Mouse (Mus musculus) heart, embryonic 15.5 days (tissue): Measurements from ENCODE around the gene Ugt1a2. TPM values are rescaled to one million over a fixed set of nuclear protein-coding genes. Genes with fewer than 3 reads are reported as not detected.

Source experiments
- ATAC-seq: fragments of 200-750 bp; cut with Nextera tagmentation; replicated peaks from 2 replicates; pipeline ENCODE4 v1.8.0; 2017; ENCODE audit warnings: low read depth, moderate TSS enrichment; ENCODE audit not compliant: insufficient number of reproducible peaks, insufficient read depth, low FRiP score
- H3K27ac ChIP-seq: fragments of 300-500 bp; sonication (generic); 2 replicates; pipeline ENCODE4 v1.5.1; 2015; ENCODE audit warnings: mild to moderate bottlenecking, inconsistent platforms
- H3K27me3 ChIP-seq: fragments of 300-500 bp; sonication (generic); 2 replicates; pipeline ENCODE4 v1.6.1; 2015; ENCODE audit warnings: inconsistent platforms
- H3K36me3 ChIP-seq: fragments of 300-500 bp; sonication (generic); 2 replicates; pipeline ENCODE4 v1.6.1; 2015; ENCODE audit warnings: mild to moderate bottlenecking, inconsistent platforms
- H3K4me1 ChIP-seq: fragments of 300-500 bp; sonication (generic); replicated peaks from 2 replicates; pipeline ENCODE4 v1.6.1; 2015; ENCODE audit warnings: inconsistent platforms
- H3K4me2 ChIP-seq: fragments of 300-500 bp; sonication (generic); 2 replicates; pipeline ENCODE4 v1.6.1; 2015; ENCODE audit warnings: inconsistent platforms, mild to moderate bottlenecking, moderate library complexity
- H3K4me3 ChIP-seq: fragments of 300-500 bp; sonication (generic); 2 replicates; pipeline ENCODE4 v1.5.1; 2015; ENCODE audit warnings: mild to moderate bottlenecking, inconsistent platforms
- H3K9ac ChIP-seq: fragments of 300-500 bp; sonication (generic); 2 replicates; pipeline ENCODE4 v1.6.1; 2015; ENCODE audit warnings: mild to moderate bottlenecking, inconsistent platforms
- H3K9me3 ChIP-seq: fragments of 300-500 bp; sonication (generic); replicated peaks from 2 replicates; pipeline ENCODE4 v1.6.1; 2016; ENCODE audit warnings: inconsistent platforms
- WGBS: fragments of 180-500 bp; shearing (Covaris S2); methylation state at CpG from one replicate; pipeline ENCODE4 v1.1.7; 2015; ENCODE audit warnings: mixed read lengths; 5-methylcytosine and 5-hydroxymethylcytosine counted together
- polyA plus RNA-seq: library from polyadenylated mRNA; unstranded; fragments of >200 nt; fragmentation: Nextera tagmentation; extraction: Ambion mirVana; gene quantifications from 2 replicates; pipeline ENCODE4 v1.2.1, GENCODE M21; 2015

Ugt1a2 gene
- polyA plus RNA-seq, 1 experiment from 2014 or later, result not detected

GRCm38 (mm10) chr1:88206843-88207479 lies 6.6 kb downstream of the Ugt1a2 start:
- Histone ChIP-seq H3K4me1 (peaks cover 9% of the 10 kb centered on the region), H3K4me3 (no peak overlapping the region), H3K36me3 (no peaks in the 10 kb centered on the region), H3K27me3 (no peaks in the 10 kb centered on the region), H3K4me2 (no peak overlapping the region), H3K9me3 (peaks cover 7% of the 10 kb centered on the region), H3K27ac (no peak overlapping the region), H3K9ac (no peak overlapping the region)
- 68% methylated on average over 2 of the region's 2 CpGs for WGBS
- no peak for ATAC-seq

DNA sequence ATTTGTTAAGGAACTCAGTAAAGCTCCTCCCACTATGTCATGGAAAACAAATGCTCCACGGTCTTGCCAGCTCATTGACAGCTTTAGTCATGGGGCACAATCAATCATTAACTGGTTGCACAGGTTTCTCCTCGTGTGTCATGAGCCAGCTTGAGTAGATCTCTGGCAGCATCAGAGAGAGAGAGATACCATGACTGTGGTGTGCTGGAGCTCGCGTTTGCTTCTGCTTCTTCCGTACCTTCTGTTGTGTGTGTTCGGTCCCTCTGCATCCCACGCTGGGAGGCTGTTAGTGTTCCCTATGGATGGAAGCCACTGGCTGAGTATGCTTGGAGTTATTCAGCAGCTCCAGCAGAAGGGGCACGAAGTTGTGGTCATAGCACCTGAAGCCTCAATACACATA lies 11.4 kb downstream of the Ugt1a2 start, which contains the start of gene Ugt1a1:
Gene Ugt1a1 (plus strand): TSS at position 148 of the 400 bp plus-strand sequence.
- peaks cover 47% of the 10 kb centered on the region for H3K9me3 ChIP-seq
- no peaks in the 10 kb centered on the region for H3K36me3 ChIP-seq
- no peaks in the 10 kb centered on the region for H3K4me1 ChIP-seq
- no peak within 1 kb of the TSS for H3K27ac ChIP-seq
- H3K4me3 ChIP-seq, result no peak within 1 kb of the TSS
- no peaks in the 10 kb centered on the region for H3K27me3 ChIP-seq
- ATAC-seq, result no peak; the same call in 1 of the 2 replicates
- no peak within 1 kb of the TSS for H3K4me2 ChIP-seq
- 61% methylated on average over 8 of the region's 8 CpGs for WGBS
- H3K9ac ChIP-seq, result no peak within 1 kb of the TSS

DNA sequence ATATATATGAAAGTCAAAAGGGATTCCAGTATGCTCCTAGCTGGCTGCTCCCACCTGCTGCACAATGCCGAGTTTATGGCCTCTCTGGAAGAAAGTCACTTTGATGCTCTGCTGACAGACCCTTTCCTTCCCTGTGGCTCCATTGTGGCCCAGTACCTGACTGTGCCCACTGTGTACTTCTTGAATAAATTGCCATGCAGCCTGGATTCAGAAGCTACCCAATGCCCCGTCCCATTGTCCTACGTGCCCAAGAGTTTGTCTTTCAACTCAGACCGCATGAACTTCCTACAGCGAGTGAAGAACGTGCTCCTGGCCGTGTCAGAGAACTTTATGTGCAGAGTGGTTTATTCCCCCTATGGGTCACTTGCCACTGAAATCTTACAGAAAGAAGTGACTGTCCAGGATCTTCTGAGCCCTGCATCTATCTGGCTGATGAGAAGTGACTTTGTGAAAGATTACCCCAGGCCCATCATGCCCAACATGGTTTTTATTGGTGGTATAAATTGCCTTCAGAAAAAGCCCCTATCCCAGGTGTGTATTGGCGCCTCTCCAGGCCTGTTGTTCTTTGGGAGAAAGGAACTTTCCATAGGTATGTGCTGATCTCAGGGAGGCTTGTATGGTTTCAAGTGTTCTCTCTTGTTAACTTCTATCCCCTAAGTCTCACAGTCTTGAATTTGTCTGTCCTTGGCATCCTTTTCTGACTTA lies 12.1 kb downstream of the Ugt1a2 start:
- WGBS, result 56% methylated on average over 8 of the region's 8 CpGs
- Histone ChIP-seq H3K27ac (no peak overlapping the region), H3K9ac (no peak overlapping the region), H3K4me3 (no peak overlapping the region), H3K4me1 (no peaks in the 10 kb centered on the region), H3K27me3 (no peaks in the 10 kb centered on the region), H3K36me3 (no peaks in the 10 kb centered on the region), H3K9me3 (peaks cover 54% of the 10 kb centered on the region), H3K4me2 (no peak overlapping the region)
- peak; percentile 34; the same call in 1 of the 2 replicates for ATAC-seq

DNA sequence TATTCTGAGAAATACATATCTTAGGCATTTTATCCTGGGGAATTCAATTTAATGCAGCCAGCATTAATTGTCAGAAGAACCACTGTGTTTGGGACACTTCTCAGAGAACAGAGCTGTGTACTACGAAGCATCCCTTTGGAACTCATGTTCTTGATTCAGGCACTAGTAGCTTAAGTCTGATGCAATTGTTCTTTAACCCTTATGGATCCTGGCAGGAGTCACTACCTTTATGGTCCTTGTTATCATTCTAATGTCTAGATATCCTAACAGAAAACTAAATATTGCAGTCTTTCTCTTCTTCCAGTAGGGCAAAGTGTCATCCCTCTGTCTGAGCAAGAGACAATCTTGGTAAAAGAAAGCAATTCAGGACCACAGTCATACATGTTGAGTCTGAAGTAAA lies 12.7 kb downstream of the Ugt1a2 start:
- WGBS, result 76% methylated on average over 1 of the region's 1 CpGs
- Histone ChIP-seq H3K4me3 (no peak overlapping the region), H3K9ac (no peak overlapping the region), H3K36me3 (no peaks in the 10 kb centered on the region), H3K4me1 (no peaks in the 10 kb centered on the region), H3K27ac (no peak overlapping the region), H3K4me2 (no peak overlapping the region), H3K27me3 (no peaks in the 10 kb centered on the region), H3K9me3 (peaks cover 56% of the 10 kb centered on the region)
- no peak for ATAC-seq

- 70% methylated on average over 2 of the region's 2 CpGs for WGBS
- Histone ChIP-seq H3K4me2 (no peak overlapping the region), H3K27ac (no peak overlapping the region), H3K4me1 (no peaks in the 10 kb centered on the region), H3K9ac (no peak overlapping the region), H3K36me3 (no peaks in the 10 kb centered on the region), H3K27me3 (no peaks in the 10 kb centered on the region), H3K9me3 (peaks cover 56% of the 10 kb centered on the region), H3K4me3 (no peak overlapping the region)
- ATAC-seq, result peak; percentile 7; the same call in 1 of the 2 replicates
Measured at GRCm38 (mm10) chr1:88213766-88214461, 13.5 kb downstream of the Ugt1a2 start.

GRCm38 (mm10) chr1:88214462-88214952 lies 14.1 kb downstream of the Ugt1a2 start:
- H3K4me2 ChIP-seq, result no peak overlapping the region
- H3K36me3 ChIP-seq, result no peaks in the 10 kb centered on the region
- no peaks in the 10 kb centered on the region for H3K27me3 ChIP-seq
- no peak overlapping the region for H3K27ac ChIP-seq
- no peak for ATAC-seq
- no peaks in the 10 kb centered on the region for H3K4me1 ChIP-seq
- H3K4me3 ChIP-seq, result no peak overlapping the region
- WGBS, result 70% methylated on average over 2 of the region's 2 CpGs
- H3K9ac ChIP-seq, result no peak overlapping the region
- peaks cover 56% of the 10 kb centered on the region for H3K9me3 ChIP-seq

DNA sequence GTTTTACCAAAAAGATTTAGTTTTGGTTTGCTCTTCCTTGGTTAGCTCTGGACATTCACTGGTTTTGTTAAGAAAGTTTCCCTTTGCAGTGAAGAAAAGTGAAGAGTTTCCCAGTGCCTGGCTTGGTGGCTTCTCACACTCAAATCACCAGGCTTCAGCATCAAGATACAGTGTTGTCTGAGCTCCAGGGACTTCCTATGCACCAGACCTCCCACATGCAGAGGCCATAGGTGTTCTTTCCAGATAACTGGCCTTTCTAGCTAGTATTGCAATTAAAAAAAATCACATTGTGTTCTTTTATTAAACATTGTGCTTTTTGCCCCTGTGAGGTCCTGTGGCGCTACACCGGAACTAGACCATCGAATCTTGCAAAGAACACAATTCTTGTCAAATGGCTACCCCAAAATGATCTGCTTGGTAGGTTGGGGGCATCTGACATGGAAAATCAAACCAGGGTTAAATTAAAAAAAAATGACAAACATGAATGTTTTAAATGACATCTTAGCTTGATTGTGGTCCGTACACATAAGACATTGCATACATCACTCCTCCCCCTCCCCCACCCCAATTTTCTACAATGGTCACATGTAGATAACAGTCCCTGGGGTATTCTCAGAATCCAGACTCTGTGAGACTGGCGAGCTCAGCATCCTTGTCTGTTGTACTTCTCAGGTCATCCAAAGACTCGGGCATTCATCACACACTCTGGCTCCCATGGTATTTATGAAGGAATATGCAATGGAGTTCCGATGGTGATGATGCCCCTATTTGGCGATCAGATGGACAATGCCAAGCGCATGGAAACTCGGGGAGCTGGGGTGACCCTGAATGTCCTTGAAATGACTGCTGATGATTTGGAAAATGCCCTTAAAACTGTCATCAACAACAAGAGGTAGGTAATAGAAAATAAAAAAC lies 15.3 kb downstream of the Ugt1a2 start:
- no peak overlapping the region for H3K4me2 ChIP-seq
- no peak overlapping the region for H3K9ac ChIP-seq
- peaks cover 56% of the 10 kb centered on the region for H3K9me3 ChIP-seq
- WGBS, result 63% methylated on average over 10 of the region's 10 CpGs
- no peaks in the 10 kb centered on the region for H3K27me3 ChIP-seq
- no peaks in the 10 kb centered on the region for H3K36me3 ChIP-seq
- ATAC-seq, result no peak
- H3K4me1 ChIP-seq, result no peaks in the 10 kb centered on the region
- H3K27ac ChIP-seq, result no peak overlapping the region
- H3K4me3 ChIP-seq, result no peak overlapping the region

GRCm38 (mm10) chr1:88216551-88216950 lies 16.1 kb downstream of the Ugt1a2 start:
- H3K4me1 ChIP-seq, result no peaks in the 10 kb centered on the region
- H3K4me2 ChIP-seq, result no peak overlapping the region
- no peaks in the 10 kb centered on the region for H3K27me3 ChIP-seq
- no peak overlapping the region for H3K27ac ChIP-seq
- H3K9ac ChIP-seq, result no peak overlapping the region
- ATAC-seq, result no peak
- WGBS, result 48% methylated on average over 2 of the region's 2 CpGs
- peaks cover 53% of the 10 kb centered on the region for H3K9me3 ChIP-seq
- H3K4me3 ChIP-seq, result no peak overlapping the region
- no peaks in the 10 kb centered on the region for H3K36me3 ChIP-seq

GRCm38 (mm10) chr1:88217144-88217543 lies 16.7 kb downstream of the Ugt1a2 start:
- Histone ChIP-seq H3K27ac (no peak overlapping the region), H3K4me3 (no peak overlapping the region), H3K9ac (no peak overlapping the region), H3K27me3 (no peaks in the 10 kb centered on the region), H3K4me2 (no peak overlapping the region), H3K9me3 (peaks cover 47% of the 10 kb centered on the region), H3K36me3 (no peaks in the 10 kb centered on the region), H3K4me1 (no peaks in the 10 kb centered on the region)
- ATAC-seq, result no peak
- 50% methylated on average over 2 of the region's 2 CpGs for WGBS

DNA sequence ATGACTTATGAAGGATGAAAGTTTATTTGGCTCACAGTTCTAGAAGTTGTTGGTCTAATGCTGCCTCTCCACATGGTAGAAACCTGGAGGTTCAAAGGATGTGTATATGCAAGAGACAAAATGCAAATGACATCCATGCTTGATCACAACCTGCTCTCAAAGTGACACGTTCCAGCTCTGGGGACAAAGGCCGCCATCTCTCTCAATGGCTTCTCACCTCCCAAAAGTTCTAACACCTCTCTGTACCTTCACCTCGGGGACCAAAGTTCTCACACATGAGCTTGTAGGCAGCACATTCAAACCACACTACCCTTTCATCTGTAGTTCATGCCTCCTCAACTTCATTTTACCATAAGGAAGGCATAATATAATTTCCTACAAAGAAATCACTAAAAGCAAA lies 17.2 kb downstream of the Ugt1a2 start:
- Histone ChIP-seq H3K4me3 (no peak overlapping the region), H3K9me3 (peaks cover 43% of the 10 kb centered on the region)
- 36% methylated on average over 3 of the region's 3 CpGs for WGBS

GRCm38 (mm10) chr1:88218051-88218450 lies 17.6 kb downstream of the Ugt1a2 start:
- no peak overlapping the region for H3K4me3 ChIP-seq
- WGBS, result 69% methylated on average over 9 of the region's 9 CpGs
- ATAC-seq, result no peak
- peaks cover 38% of the 10 kb centered on the region for H3K9me3 ChIP-seq
- H3K4me2 ChIP-seq, result no peak overlapping the region
- no peaks in the 10 kb centered on the region for H3K27me3 ChIP-seq
- H3K4me1 ChIP-seq, result no peaks in the 10 kb centered on the region
- H3K9ac ChIP-seq, result no peak overlapping the region
- H3K36me3 ChIP-seq, result no peaks in the 10 kb centered on the region
- no peak overlapping the region for H3K27ac ChIP-seq

More for the DNA sequence above, 17.2 kb downstream of the Ugt1a2 start:
- Histone ChIP-seq H3K36me3 (no peaks in the 10 kb centered on the region), H3K27me3 (no peaks in the 10 kb centered on the region), H3K27ac (no peak overlapping the region), H3K9ac (no peak overlapping the region), H3K4me2 (no peak overlapping the region), H3K4me1 (no peaks in the 10 kb centered on the region)
- ATAC-seq, result no peak
